Mouse (Mus musculus): ENCODE measurements around the gene Zfp976. TPM values are rescaled to one million over a fixed set of nuclear protein-coding genes. Genes with fewer than 3 reads are reported as not detected.
A peak's percentile ranks its signal among the peaks of the same experiment; 100 is the strongest.
"Not testable (repeated sequence)": the region's sequence is repeated elsewhere in the genome, so short reads cannot be mapped to it uniquely, and the experiment has no call there.

Zfp976 gene
- polyA plus RNA-seq (2014; fragmentation: Nextera tagmentation; extraction: Ambion mirVana), result 1.6 and 2.8 TPM in 2 replicates

- peak within 1 kb of the TSS; percentile 58; the same call in 1 of the 2 replicates for H3K9ac ChIP-seq (ENCODE audit: low read depth, low read length)
- peak; percentile 69 for DNase-seq (ENCODE audit: low spot score)
- H3K4me1 ChIP-seq (replicated peaks; ENCODE audit: control insufficient read depth, insufficient read depth, low read length); H3K27ac ChIP-seq (ENCODE audit: low read depth, low read length); H3K27me3 ChIP-seq (replicated peaks; ENCODE audit: control insufficient read depth, insufficient read depth, low read length); H3K36me3 ChIP-seq (ENCODE audit: control insufficient read depth, insufficient read depth, low read length); H3K9me3 ChIP-seq (ENCODE audit: control insufficient read depth, low read length): not testable (repeated sequence)
- peak within 1 kb of the TSS; percentile 52 for H3K4me3 ChIP-seq (ENCODE audit: low read depth, low read length)
- H3K4me2 ChIP-seq, result peak within 1 kb of the TSS; percentile 60
- 2% methylated on average over 25 of the region's 25 CpGs for WGBS
- peak; percentile 100 for ATAC-seq (replicated peaks; ENCODE audit: low FRiP score)
Measured at GRCm38 (mm10) chr7:42642152-42643115, at the start of gene Zfp976. Gene Zfp976 (minus strand): TSS chr7:42642588.

GRCm38 (mm10) chr7:42680081-42680480 lies 37.7 kb upstream of the Zfp976 start:
- not testable (repeated sequence) for H3K9me3 ChIP-seq (ENCODE audit: control insufficient read depth, low read length); H3K4me3 ChIP-seq (ENCODE audit: low read depth, low read length); H3K27me3 ChIP-seq (replicated peaks; ENCODE audit: control insufficient read depth, insufficient read depth, low read length); H3K4me1 ChIP-seq (replicated peaks; ENCODE audit: control insufficient read depth, insufficient read depth, low read length); H3K27ac ChIP-seq (ENCODE audit: low read depth, low read length); H3K36me3 ChIP-seq (ENCODE audit: control insufficient read depth, insufficient read depth, low read length); H3K4me2 ChIP-seq; DNase-seq (ENCODE audit: low spot score); ATAC-seq (replicated peaks; ENCODE audit: low FRiP score); H3K9ac ChIP-seq (ENCODE audit: low read depth, low read length)
- WGBS, result 84% methylated on average over 6 of the region's 6 CpGs

- H3K27ac ChIP-seq (ENCODE audit: low read depth, low read length); H3K9me3 ChIP-seq (ENCODE audit: control insufficient read depth, low read length); DNase-seq (ENCODE audit: low spot score); ATAC-seq (replicated peaks; ENCODE audit: low FRiP score); H3K4me2 ChIP-seq; H3K4me1 ChIP-seq (replicated peaks; ENCODE audit: control insufficient read depth, insufficient read depth, low read length); H3K4me3 ChIP-seq (ENCODE audit: low read depth, low read length); H3K36me3 ChIP-seq (ENCODE audit: control insufficient read depth, insufficient read depth, low read length); H3K27me3 ChIP-seq (replicated peaks; ENCODE audit: control insufficient read depth, insufficient read depth, low read length); H3K9ac ChIP-seq (ENCODE audit: low read depth, low read length): not testable (repeated sequence)
Measured at GRCm38 (mm10) chr7:42679646-42680045, 37.3 kb upstream of the Zfp976 start.

- H3K4me1 ChIP-seq (replicated peaks; ENCODE audit: control insufficient read depth, insufficient read depth, low read length); H3K4me3 ChIP-seq (ENCODE audit: low read depth, low read length); H3K9ac ChIP-seq (ENCODE audit: low read depth, low read length); H3K4me2 ChIP-seq; ATAC-seq (replicated peaks; ENCODE audit: low FRiP score); H3K36me3 ChIP-seq (ENCODE audit: control insufficient read depth, insufficient read depth, low read length); H3K9me3 ChIP-seq (ENCODE audit: control insufficient read depth, low read length); H3K27me3 ChIP-seq (replicated peaks; ENCODE audit: control insufficient read depth, insufficient read depth, low read length); H3K27ac ChIP-seq (ENCODE audit: low read depth, low read length); DNase-seq (ENCODE audit: low spot score): not testable (repeated sequence)
- WGBS, result 67% methylated on average over 4 of the region's 5 CpGs
Measured at GRCm38 (mm10) chr7:42660140-42660539, 17.8 kb upstream of the Zfp976 start.

GRCm38 (mm10) chr7:42655211-42655610 lies 12.8 kb upstream of the Zfp976 start:
- not testable (repeated sequence) for H3K9ac ChIP-seq (ENCODE audit: low read depth, low read length); H3K4me2 ChIP-seq; H3K9me3 ChIP-seq (ENCODE audit: control insufficient read depth, low read length); DNase-seq (ENCODE audit: low spot score); H3K27ac ChIP-seq (ENCODE audit: low read depth, low read length); H3K27me3 ChIP-seq (replicated peaks; ENCODE audit: control insufficient read depth, insufficient read depth, low read length); H3K4me1 ChIP-seq (replicated peaks; ENCODE audit: control insufficient read depth, insufficient read depth, low read length); H3K4me3 ChIP-seq (ENCODE audit: low read depth, low read length); ATAC-seq (replicated peaks; ENCODE audit: low FRiP score); H3K36me3 ChIP-seq (ENCODE audit: control insufficient read depth, insufficient read depth, low read length)
- 66% methylated on average over 2 of the region's 2 CpGs for WGBS

- H3K4me3 ChIP-seq (ENCODE audit: low read depth, low read length), result peak overlapping the region; percentile 52
- H3K9me3 ChIP-seq (ENCODE audit: control insufficient read depth, low read length); H3K27ac ChIP-seq (ENCODE audit: low read depth, low read length); H3K36me3 ChIP-seq (ENCODE audit: control insufficient read depth, insufficient read depth, low read length); DNase-seq (ENCODE audit: low spot score); H3K4me1 ChIP-seq (replicated peaks; ENCODE audit: control insufficient read depth, insufficient read depth, low read length); H3K9ac ChIP-seq (ENCODE audit: low read depth, low read length); H3K27me3 ChIP-seq (replicated peaks; ENCODE audit: control insufficient read depth, insufficient read depth, low read length); ATAC-seq (replicated peaks; ENCODE audit: low FRiP score): not testable (repeated sequence)
- peak overlapping the region; percentile 60 for H3K4me2 ChIP-seq
- WGBS, result 24% methylated on average over 3 of the region's 3 CpGs
Measured at GRCm38 (mm10) chr7:42643120-42643620, 782 bp upstream of the Zfp976 start.

- not testable (repeated sequence) for H3K27ac ChIP-seq (ENCODE audit: low read depth, low read length); ATAC-seq (replicated peaks; ENCODE audit: low FRiP score)
Measured at GRCm38 (mm10) chr7:42631031-42631430, 11.4 kb downstream of the Zfp976 start.

GRCm38 (mm10) chr7:42595666-42596065 lies 46.7 kb downstream of the Zfp976 start:
- not testable (repeated sequence) for H3K27ac ChIP-seq (ENCODE audit: low read depth, low read length)

More at GRCm38 (mm10) chr7:42631031-42631430, 11.4 kb downstream of the Zfp976 start:
- DNase-seq (ENCODE audit: low spot score); H3K4me2 ChIP-seq; H3K4me1 ChIP-seq (replicated peaks; ENCODE audit: control insufficient read depth, insufficient read depth, low read length); H3K9ac ChIP-seq (ENCODE audit: low read depth, low read length); H3K27me3 ChIP-seq (replicated peaks; ENCODE audit: control insufficient read depth, insufficient read depth, low read length); H3K36me3 ChIP-seq (ENCODE audit: control insufficient read depth, insufficient read depth, low read length); H3K4me3 ChIP-seq (ENCODE audit: low read depth, low read length); H3K9me3 ChIP-seq (ENCODE audit: control insufficient read depth, low read length): not testable (repeated sequence)

GRCm38 (mm10) chr7:42592413-42592812 lies 50.0 kb downstream of the Zfp976 start, which contains the start of gene Zfp977:
Gene Zfp977 (minus strand): TSS chr7:42592547.
- ATAC-seq (replicated peaks; ENCODE audit: low FRiP score); DNase-seq (ENCODE audit: low spot score); H3K4me1 ChIP-seq (replicated peaks; ENCODE audit: control insufficient read depth, insufficient read depth, low read length); H3K9ac ChIP-seq (ENCODE audit: low read depth, low read length); H3K9me3 ChIP-seq (ENCODE audit: control insufficient read depth, low read length); H3K36me3 ChIP-seq (ENCODE audit: control insufficient read depth, insufficient read depth, low read length); H3K4me2 ChIP-seq; H3K27me3 ChIP-seq (replicated peaks; ENCODE audit: control insufficient read depth, insufficient read depth, low read length); H3K4me3 ChIP-seq (ENCODE audit: low read depth, low read length); H3K27ac ChIP-seq (ENCODE audit: low read depth, low read length): not testable (repeated sequence)
- 87% methylated on average over 11 of the region's 11 CpGs for WGBS

More at GRCm38 (mm10) chr7:42595666-42596065, 46.7 kb downstream of the Zfp976 start:
- H3K4me1 ChIP-seq (replicated peaks; ENCODE audit: control insufficient read depth, insufficient read depth, low read length); H3K36me3 ChIP-seq (ENCODE audit: control insufficient read depth, insufficient read depth, low read length); H3K4me2 ChIP-seq; H3K4me3 ChIP-seq (ENCODE audit: low read depth, low read length); H3K27me3 ChIP-seq (replicated peaks; ENCODE audit: control insufficient read depth, insufficient read depth, low read length); H3K9me3 ChIP-seq (ENCODE audit: control insufficient read depth, low read length); DNase-seq (ENCODE audit: low spot score); H3K9ac ChIP-seq (ENCODE audit: low read depth, low read length); ATAC-seq (replicated peaks; ENCODE audit: low FRiP score): not testable (repeated sequence)
